Mouse (Mus musculus): ENCODE results near the gene Msh4. TPM values are rescaled to one million over a fixed set of nuclear protein-coding genes. Genes with fewer than 3 reads are reported as not detected.

The Msh4 gene
- polyA plus RNA-seq, 1 experiment from 2014 or later = not detected

DNA sequence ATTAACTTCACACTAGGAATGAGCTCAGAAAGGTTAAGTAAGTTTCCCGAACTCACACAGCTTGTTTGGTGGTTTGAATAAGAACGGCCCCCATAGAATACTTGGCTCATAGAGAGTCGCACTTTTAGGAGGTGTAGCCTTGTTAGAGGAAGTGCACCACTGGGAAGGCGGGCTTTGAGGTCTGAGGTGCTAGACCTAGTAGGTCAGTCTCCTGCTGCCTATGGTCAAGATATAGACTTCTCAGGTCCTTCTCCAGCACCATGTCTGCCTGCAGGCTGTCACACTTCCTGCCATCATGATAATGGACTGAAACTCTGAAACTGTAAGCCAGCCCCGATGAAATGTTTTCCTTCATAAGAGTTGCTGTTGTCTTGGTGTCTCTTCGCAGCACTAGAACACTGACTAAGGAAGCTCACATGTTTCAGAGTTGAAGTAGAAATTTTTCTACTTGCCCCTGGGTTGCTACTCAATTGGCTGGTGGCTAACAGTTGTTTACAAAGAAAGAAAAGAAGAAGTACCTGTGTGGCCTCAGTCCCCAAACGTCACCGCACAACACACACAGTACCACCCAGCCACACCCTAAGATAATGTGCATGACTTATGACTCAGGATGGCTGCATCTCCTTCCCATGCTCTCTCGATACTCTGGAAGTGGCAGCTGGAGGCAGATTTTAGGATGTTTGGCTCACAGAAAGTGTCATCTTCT is 98.3 kb downstream of the Msh4 start:
- H3K4me1 ChIP-seq (ENCODE audit: control insufficient read depth, insufficient read depth, low read length) = no peaks in the 10 kb centered on the region
- no peaks in the 10 kb centered on the region for H3K27me3 ChIP-seq (ENCODE audit: control insufficient read depth, insufficient read depth, low read length)
- H3K9ac ChIP-seq (replicated peaks; ENCODE audit: low read length) = no peak overlapping the region
- no peak overlapping the region for H3K4me2 ChIP-seq (ENCODE audit: low read depth, low read length)
- no peaks in the 10 kb centered on the region for H3K9me3 ChIP-seq (replicated peaks; ENCODE audit: control insufficient read depth, low read length)
- H3K36me3 ChIP-seq (replicated peaks; ENCODE audit: control insufficient read depth, insufficient read depth, low read depth, low read length) = no peaks in the 10 kb centered on the region
- H3K4me3 ChIP-seq (ENCODE audit: low read depth, low read length) = no peak overlapping the region
- ATAC-seq (replicated peaks; ENCODE audit: insufficient number of reproducible peaks, low FRiP score, low TSS enrichment, low read depth) (no peak), DNase-seq (ENCODE audit: low spot score) (no peak)
- 92% methylated on average over 9 of the region's 9 CpGs for WGBS
- no peak overlapping the region for H3K27ac ChIP-seq (replicated peaks; ENCODE audit: low read depth, low read length)

Other genes with a start within 250 kb of the Msh4 start
- 55.0 and 61.9 TPM in 2 replicates for gene St6galnac3, start 181.0 kb downstream of the Msh4 start, polyA plus RNA-seq (2014; fragmentation: Nextera tagmentation; extraction: Ambion mirVana)
- gene Asb17, start 61.9 kb downstream of the Msh4 start, polyA plus RNA-seq (2014; fragmentation: Nextera tagmentation; extraction: Ambion mirVana) = 0.34 TPM in 1 of 2 replicates, not detected in the other
- gene Rabggtb, start 6.9 kb upstream of the Msh4 start, polyA plus RNA-seq (2014; fragmentation: Nextera tagmentation; extraction: Ambion mirVana) = 44.3 and 48.9 TPM in 2 replicates
- 51.1 and 55.3 TPM in 2 replicates for gene Acadm, start 38.5 kb upstream of the Msh4 start, polyA plus RNA-seq (2014; fragmentation: Nextera tagmentation; extraction: Ambion mirVana)
- gene Slc44a5, start 67.3 kb upstream of the Msh4 start, polyA plus RNA-seq (2014; fragmentation: Nextera tagmentation; extraction: Ambion mirVana) = 1.3 and 2.1 TPM in 2 replicates

All from embryonic facial prominence, embryonic 11.5 days (tissue).